In genomic region chr15:96842881-96843280, GRCm38 (mm10) we compare ENCODE assay signal across 18 mouse cellular contexts.
A peak's percentile ranks its signal among the peaks of the same experiment; 100 is the strongest.
DNase-seq lines count a peak whose midpoint lies in the region; ATAC-seq and TF ChIP-seq lines count a peak whose summit lies in the region.
"Had no signal": no experiment of that assay in that cellular context is flagged by ENCODE, and none has a peak within 500 bp of the region (broad histone marks: within the 10 kb centered on the region; RNA-seq: fewer than 3 reads in every experiment).

No protein-coding gene starts in this region.

- no peak overlapping the region for H3K9ac ChIP-seq in lung, postnatal 0 days (replicated peaks; ENCODE audit: low read depth)
- no peak overlapping the region for H3K9ac ChIP-seq in stomach, embryonic 16.5 days (ENCODE audit: low read length)
- H3K9ac ChIP-seq: embryonic facial prominence, embryonic 13.5 days; forebrain, embryonic 12.5 days; hindbrain, embryonic 13.5 days had no signal

- DNase-seq in lung, postnatal 0 days (ENCODE audit: low spot score): no peak
- DNase-seq in lung, adult 2 months: no peak
- DNase-seq in R1 (ENCODE audit: low read depth, low spot score): peak; percentile 70
- DNase-seq in liver: no peak
- DNase-seq in left cerebral cortex, postnatal 10 days (ENCODE audit: extremely low spot score in 1 of 2, low spot score in 2 of 2): no peak
- DNase-seq: adrenal gland, postnatal 25 days; cerebellum, adult 18-20 months; cerebellum, adult 9-11 months; cerebellum, postnatal 36 days; heart, postnatal 4 days had no signal

- intact Hi-C loops in left cerebral cortex, postnatal 10 days (cut with DNase I): no loop called here

- no peak for TF ChIP-seq POLR2A in lung, adult 2 months (IDR thresholded peaks at IDR 0.05; ENCODE audit: borderline replicate concordance, extremely low read depth, low read depth, low read length)

- H3K27ac ChIP-seq in lung, postnatal 0 days (ENCODE audit: low read length): no peak overlapping the region
- peak overlapping the region; percentile 75; the same call in 1 of the 2 replicates for H3K27ac ChIP-seq in stomach, embryonic 16.5 days (ENCODE audit: low read length)
- H3K27ac ChIP-seq: embryonic facial prominence, embryonic 13.5 days; forebrain, embryonic 12.5 days; heart, embryonic 10.5 days; hindbrain, embryonic 13.5 days; hindbrain, postnatal 0 days had no signal

- no peaks in the 10 kb centered on the region for H3K27me3 ChIP-seq in lung, postnatal 0 days (replicated peaks; ENCODE audit: insufficient read depth, low read length)
- no peaks in the 10 kb centered on the region for H3K27me3 ChIP-seq in stomach, embryonic 16.5 days (ENCODE audit: control insufficient read depth, insufficient read depth, low read length)
- H3K27me3 ChIP-seq: embryonic facial prominence, embryonic 13.5 days; forebrain, embryonic 12.5 days; hindbrain, embryonic 13.5 days; Patski had no signal

- no peak overlapping the region for H3K4me2 ChIP-seq in lung, postnatal 0 days (replicated peaks; ENCODE audit: low read depth, low read length)
- no peak overlapping the region for H3K4me2 ChIP-seq in stomach, embryonic 16.5 days (ENCODE audit: low read depth, low read length)
- H3K4me2 ChIP-seq: embryonic facial prominence, embryonic 13.5 days; forebrain, embryonic 12.5 days; hindbrain, embryonic 13.5 days had no signal

- ATAC-seq in lung, postnatal 0 days: 0 out of 2 replicates have a peak, but pooled peaks have one; percentile 8
- ATAC-seq in stomach, embryonic 16.5 days (ENCODE audit: insufficient read depth, low FRiP score): no peak
- ATAC-seq: forebrain, embryonic 16.5 days; hindbrain, postnatal 0 days; Patski had no signal

- no peak for TF ChIP-seq CTCF in lung, postnatal 0 days (IDR thresholded peaks at IDR 0.05)
- TF ChIP-seq CTCF in lung, adult 2 months (IDR thresholded peaks at IDR 0.05; ENCODE audit: insufficient read depth, low read length): no peak

- H3K4me3 ChIP-seq in lung, postnatal 0 days (ENCODE audit: low read depth, low read length): no peak overlapping the region
- H3K4me3 ChIP-seq in lung, adult 2 months (replicated peaks; ENCODE audit: extremely low read depth, low read depth, low read length): no peak overlapping the region
- H3K4me3 ChIP-seq in stomach, embryonic 16.5 days (replicated peaks; ENCODE audit: low read length): no peak overlapping the region
- H3K4me3 ChIP-seq: embryonic facial prominence, embryonic 13.5 days; forebrain, embryonic 12.5 days; heart, embryonic 10.5 days; hindbrain, embryonic 13.5 days had no signal

- no peaks in the 10 kb centered on the region for H3K9me3 ChIP-seq in lung, postnatal 0 days (ENCODE audit: low read length)
- H3K9me3 ChIP-seq in stomach, embryonic 16.5 days (replicated peaks; ENCODE audit: control insufficient read depth, low read length): no peaks in the 10 kb centered on the region
- H3K9me3 ChIP-seq: embryonic facial prominence, embryonic 13.5 days; forebrain, embryonic 12.5 days; heart, embryonic 10.5 days; hindbrain, embryonic 13.5 days had no signal

- H3K4me1 ChIP-seq in lung, postnatal 0 days (ENCODE audit: insufficient read depth, low read depth, low read length): no peaks in the 10 kb centered on the region
- H3K4me1 ChIP-seq in lung, adult 2 months (ENCODE audit: control insufficient read depth, insufficient read depth, low read length): no peaks in the 10 kb centered on the region
- H3K4me1 ChIP-seq in stomach, embryonic 16.5 days (ENCODE audit: control insufficient read depth, insufficient read depth, low read length): peaks cover 7% of the 10 kb centered on the region
- H3K4me1 ChIP-seq: embryonic facial prominence, embryonic 13.5 days; forebrain, embryonic 12.5 days; heart, embryonic 10.5 days; hindbrain, embryonic 13.5 days had no signal

- no peak for TF ChIP-seq EP300 in lung, postnatal 0 days (IDR thresholded peaks at IDR 0.05)

- no peaks in the 10 kb centered on the region for H3K36me3 ChIP-seq in lung, postnatal 0 days (ENCODE audit: insufficient read depth, low read length)
- no peaks in the 10 kb centered on the region for H3K36me3 ChIP-seq in stomach, embryonic 16.5 days (ENCODE audit: control insufficient read depth, insufficient read depth, low read length)
- H3K36me3 ChIP-seq: embryonic facial prominence, embryonic 13.5 days; forebrain, embryonic 12.5 days; heart, embryonic 10.5 days; hindbrain, embryonic 13.5 days had no signal

- 67% methylated on average over 3 of the region's 3 CpGs for WGBS in lung, postnatal 0 days
- 71% methylated on average over 3 of the region's 3 CpGs for WGBS in lung, adult 2 months
- WGBS in stomach, embryonic 16.5 days: 86% methylated on average over 3 of the region's 3 CpGs
